Mouse (Mus musculus) ES-Bruce4 (cell line): ENCODE data around the gene Osbpl6. TPM values are rescaled to one million over a fixed set of nuclear protein-coding genes. Genes with fewer than 3 reads are reported as not detected.

Experiments used
- H3K27ac ChIP-seq: 2 replicates; pipeline ENCODE4 v1.5.1; 2012; ENCODE audit warnings: low read length, inconsistent platforms; ENCODE audit not compliant: insufficient read depth
- H3K27me3 ChIP-seq: 2 replicates; pipeline ENCODE4 v1.6.1; 2012; ENCODE audit warnings: mild to moderate bottlenecking, low read length, inconsistent platforms; ENCODE audit not compliant: control insufficient read depth, poor library complexity, insufficient read depth, severe bottlenecking
- H3K36me3 ChIP-seq: 2 replicates; pipeline ENCODE4 v1.6.1; 2012; ENCODE audit warnings: inconsistent platforms, mild to moderate bottlenecking, low read length, moderate library complexity; ENCODE audit not compliant: control insufficient read depth, poor library complexity, insufficient read depth, severe bottlenecking
- H3K4me1 ChIP-seq: one replicate; pipeline ENCODE4 v1.8.1; 2011; ENCODE audit warnings: low read length; ENCODE audit not compliant: control insufficient read depth, insufficient read depth
- H3K4me3 ChIP-seq: 2 replicates; pipeline ENCODE4 v1.5.1; 2011; ENCODE audit warnings: low read depth, mild to moderate bottlenecking, low read length
- H3K9ac ChIP-seq: 2 replicates; pipeline ENCODE4 v1.6.1; 2012; ENCODE audit warnings: low read depth, mild to moderate bottlenecking, inconsistent platforms; ENCODE audit not compliant: poor library complexity, severe bottlenecking
- H3K9me3 ChIP-seq: replicated peaks from 2 replicates; pipeline ENCODE4 v1.6.1; 2012; ENCODE audit warnings: mild to moderate bottlenecking, low read length, inconsistent platforms; ENCODE audit not compliant: control insufficient read depth, poor library complexity, insufficient read depth, severe bottlenecking
- CTCF ChIP-seq: IDR thresholded peaks from one replicate; pipeline ENCODE4 v1.8.1; 2011; ENCODE audit warnings: low read depth, low read length
- EP300 ChIP-seq: IDR thresholded peaks from 2 replicates; pipeline ENCODE4 v1.6.1; 2011; ENCODE audit warnings: low read depth, low read length; ENCODE audit not compliant: insufficient read depth
- POLR2A ChIP-seq: IDR thresholded peaks from one replicate; pipeline ENCODE4 v1.8.1; 2011; ENCODE audit warnings: low read length; ENCODE audit not compliant: insufficient read depth
- polyA plus RNA-seq: library from polyadenylated mRNA; stranded (reverse); fragments of >200 nt; gene quantifications from 2 replicates; pipeline ENCODE4 v1.2.4, GENCODE M21; 2011; ENCODE audit warnings: low read depth; ENCODE audit not compliant: missing spikeins, insufficient read depth, insufficient read length

The Osbpl6 gene
- polyA plus RNA-seq, 1 experiment, result 6.6 TPM

DNA sequence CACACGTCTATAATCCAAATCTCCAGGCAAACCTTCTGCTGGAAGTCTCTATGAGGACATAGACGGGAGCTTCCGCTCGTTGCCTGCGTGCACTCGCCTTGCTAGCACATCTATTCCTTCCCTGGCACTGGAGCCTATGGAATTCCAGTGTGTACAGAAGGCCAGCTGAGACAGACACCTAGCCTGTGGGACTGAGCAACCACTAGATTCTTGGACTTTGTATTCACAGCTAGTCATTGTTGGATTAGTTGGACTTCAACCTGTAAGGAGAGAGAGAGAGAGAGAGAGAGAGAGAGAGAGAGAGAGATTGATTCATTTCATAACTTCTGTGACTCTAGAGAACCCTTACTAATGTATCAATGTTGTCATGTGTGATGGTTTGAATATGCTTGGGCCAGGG is 105.8 kb downstream of the Osbpl6 start:
- Histone ChIP-seq H3K36me3 (no peaks in the 10 kb centered on the region), H3K9me3 (no peaks in the 10 kb centered on the region), H3K27ac (no peak overlapping the region), H3K4me1 (no peaks in the 10 kb centered on the region), H3K4me3 (no peak overlapping the region), H3K9ac (no peak overlapping the region), H3K27me3 (no peaks in the 10 kb centered on the region)
- no peak for TF ChIP-seq CTCF
- TF ChIP-seq POLR2A, result no peak
- TF ChIP-seq EP300, result no peak

GRCm38 (mm10) chr2:76512888-76513287 is 106.6 kb downstream of the Osbpl6 start:
- H3K27ac ChIP-seq, result no peak overlapping the region
- H3K36me3 ChIP-seq, result no peaks in the 10 kb centered on the region
- no peaks in the 10 kb centered on the region for H3K27me3 ChIP-seq
- no peaks in the 10 kb centered on the region for H3K4me1 ChIP-seq
- no peak overlapping the region for H3K9ac ChIP-seq
- H3K4me3 ChIP-seq, result no peak overlapping the region
- TF ChIP-seq CTCF, result no peak
- no peak for TF ChIP-seq POLR2A
- TF ChIP-seq EP300, result no peak
- no peaks in the 10 kb centered on the region for H3K9me3 ChIP-seq

DNA sequence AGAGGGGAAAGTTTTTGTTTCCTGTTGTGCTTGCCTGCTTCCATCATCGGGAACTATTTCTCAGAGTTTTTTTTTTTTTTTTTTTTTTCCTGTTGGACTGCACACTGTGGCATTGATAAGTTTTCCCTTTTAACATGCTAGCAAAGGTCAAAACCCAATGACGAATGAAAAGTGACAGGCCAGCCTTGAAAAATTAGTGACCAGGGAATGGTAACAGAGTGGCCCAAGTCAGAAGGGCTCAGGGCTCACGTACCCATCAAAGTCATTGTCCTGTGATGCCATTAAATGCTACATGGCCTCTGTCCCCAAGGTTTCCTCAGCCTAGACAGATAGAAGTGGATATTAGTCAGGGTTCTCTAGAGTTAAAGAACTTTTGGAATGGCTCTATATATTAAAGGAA is 107.0 kb downstream of the Osbpl6 start:
- H3K9ac ChIP-seq, result no peak overlapping the region
- TF ChIP-seq EP300 (no peak), CTCF (no peak), POLR2A (no peak)
- H3K9me3 ChIP-seq, result no peaks in the 10 kb centered on the region
- H3K27ac ChIP-seq, result no peak overlapping the region
- H3K4me1 ChIP-seq, result no peaks in the 10 kb centered on the region
- H3K4me3 ChIP-seq, result no peak overlapping the region
- H3K27me3 ChIP-seq, result no peaks in the 10 kb centered on the region
- no peaks in the 10 kb centered on the region for H3K36me3 ChIP-seq

- Histone ChIP-seq H3K9ac (no peak overlapping the region), H3K27me3 (no peaks in the 10 kb centered on the region), H3K4me1 (no peaks in the 10 kb centered on the region), H3K4me3 (no peak overlapping the region), H3K36me3 (no peaks in the 10 kb centered on the region), H3K9me3 (no peaks in the 10 kb centered on the region), H3K27ac (no peak overlapping the region)
- TF ChIP-seq POLR2A (no peak), CTCF (no peak), EP300 (no peak)
These were observed 111.2 kb downstream of the Osbpl6 start for GRCm38 (mm10) chr2:76517471-76517870.

- no peak overlapping the region for H3K4me3 ChIP-seq
- H3K9ac ChIP-seq, result no peak overlapping the region
- H3K9me3 ChIP-seq, result no peaks in the 10 kb centered on the region
- H3K27ac ChIP-seq, result no peak overlapping the region
- TF ChIP-seq EP300 (no peak), POLR2A (no peak), CTCF (no peak)
- H3K36me3 ChIP-seq, result no peaks in the 10 kb centered on the region
- no peaks in the 10 kb centered on the region for H3K27me3 ChIP-seq
- no peaks in the 10 kb centered on the region for H3K4me1 ChIP-seq
These were observed 112.2 kb downstream of the Osbpl6 start for GRCm38 (mm10) chr2:76518407-76519063.

GRCm38 (mm10) chr2:76521585-76521984 is 115.3 kb downstream of the Osbpl6 start:
- Histone ChIP-seq H3K9me3 (no peaks in the 10 kb centered on the region), H3K27ac (no peak overlapping the region), H3K27me3 (no peaks in the 10 kb centered on the region), H3K4me3 (no peak overlapping the region), H3K4me1 (no peaks in the 10 kb centered on the region), H3K9ac (no peak overlapping the region), H3K36me3 (no peaks in the 10 kb centered on the region)
- TF ChIP-seq EP300, result no peak
- no peak for TF ChIP-seq POLR2A
- no peak for TF ChIP-seq CTCF
